Mouse (Mus musculus) thymus, postnatal 10 days (tissue): ENCODE measurements around the gene Slc34a2.

Experiments
- DNase-seq, 2 experiments: peaks; one replicate each; pipeline ENCODE4 v3.0.0; 2021; ENCODE audit warnings: low spot score in 2 of 2

Gene Slc34a2

DNA sequence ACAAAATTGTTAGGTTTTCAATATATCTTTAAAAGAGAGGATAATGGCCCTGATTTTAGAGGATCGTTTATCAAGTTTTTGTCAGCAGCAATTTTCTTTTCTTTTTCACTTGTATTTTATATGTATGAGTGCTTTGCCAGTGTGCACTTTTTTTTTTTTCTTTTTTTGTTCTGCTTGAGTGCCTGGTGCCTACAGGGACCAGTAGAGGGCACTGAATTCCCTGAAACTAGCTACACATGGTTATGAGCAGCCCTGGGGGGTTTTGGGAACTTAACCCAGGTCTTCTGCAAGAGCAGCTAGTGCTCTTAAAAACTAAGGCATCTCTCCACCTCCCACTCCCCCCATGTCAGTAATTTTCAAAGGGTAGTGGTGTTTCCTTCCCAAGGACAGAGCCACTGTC, 70.8 kb downstream of the Slc34a2 start:
- DNase-seq: no peak

DNA sequence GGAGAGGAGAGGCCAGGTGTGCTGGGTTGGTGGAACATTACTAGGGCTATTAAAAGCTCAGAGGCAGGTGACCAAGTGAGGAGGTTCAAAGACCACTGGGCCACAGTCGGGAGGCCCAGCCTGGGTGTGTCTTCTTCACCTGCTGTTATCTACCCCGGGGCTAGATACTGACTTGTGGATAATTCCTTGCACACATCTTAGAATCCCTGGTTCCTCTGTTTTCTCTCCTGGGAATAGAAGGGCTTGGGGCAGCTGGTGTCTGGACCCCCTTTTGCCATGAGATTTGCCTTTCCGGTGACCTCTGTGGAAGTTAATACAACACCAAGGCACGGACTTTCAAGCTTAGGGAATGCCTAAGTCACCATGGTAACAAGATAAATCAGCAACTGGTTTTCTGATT, 72.3 kb downstream of the Slc34a2 start:
- no peak for DNase-seq

DNA sequence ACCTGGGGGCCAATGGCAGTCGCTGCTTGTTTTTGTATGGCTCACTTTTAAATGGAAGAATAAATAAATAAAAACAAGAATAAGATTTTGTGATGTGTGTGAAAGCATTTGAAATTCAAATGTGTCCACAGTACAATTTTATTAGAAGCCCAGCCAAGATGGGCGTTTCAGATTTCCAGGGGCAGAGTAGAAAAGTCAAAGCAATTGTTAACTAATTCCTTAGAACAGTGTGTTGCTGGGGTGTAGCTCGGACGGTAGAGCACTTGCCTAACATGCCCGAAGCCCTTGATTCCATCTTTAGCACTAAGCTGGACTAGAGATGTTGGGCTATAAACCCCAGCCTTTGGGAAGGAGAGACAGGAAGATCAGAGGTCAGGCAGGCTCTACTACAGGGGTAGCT, 73.2 kb downstream of the Slc34a2 start:
- DNase-seq: no peak

- DNase-seq: no peak
Measured at GRCm38 (mm10) chr5:53112942-53113341, 75.1 kb downstream of the Slc34a2 start.

DNA sequence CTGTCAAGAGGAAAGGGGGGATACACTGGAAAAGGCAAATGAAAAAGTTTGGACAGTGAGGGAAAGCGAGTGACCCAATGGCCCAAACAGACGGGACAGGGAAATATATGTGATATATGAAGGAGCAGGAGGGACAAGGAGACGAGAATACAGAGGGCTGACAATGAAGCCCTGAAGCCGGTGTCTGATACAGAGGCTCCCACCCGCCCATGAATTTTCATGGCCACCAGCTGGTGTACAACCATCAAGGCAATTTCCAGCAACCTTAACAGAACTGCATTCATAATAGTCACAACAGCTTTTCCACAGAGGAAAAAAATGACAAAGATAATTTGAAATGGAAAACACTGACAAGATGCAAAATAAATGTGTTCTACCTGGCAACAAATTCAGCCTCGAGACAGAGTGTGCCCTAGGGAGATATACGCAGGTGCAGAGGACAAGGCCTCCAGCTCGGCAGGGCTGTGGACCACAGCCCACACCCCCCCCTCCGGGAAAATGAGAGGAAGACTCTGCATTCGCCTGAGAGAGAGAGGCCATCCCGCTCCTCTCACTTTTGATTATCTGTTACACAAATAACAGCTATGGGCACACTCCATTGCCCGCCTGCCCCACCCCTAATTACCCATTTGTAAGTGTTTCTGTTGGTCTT, 76.9 kb downstream of the Slc34a2 start:
- DNase-seq: no peak

DNA sequence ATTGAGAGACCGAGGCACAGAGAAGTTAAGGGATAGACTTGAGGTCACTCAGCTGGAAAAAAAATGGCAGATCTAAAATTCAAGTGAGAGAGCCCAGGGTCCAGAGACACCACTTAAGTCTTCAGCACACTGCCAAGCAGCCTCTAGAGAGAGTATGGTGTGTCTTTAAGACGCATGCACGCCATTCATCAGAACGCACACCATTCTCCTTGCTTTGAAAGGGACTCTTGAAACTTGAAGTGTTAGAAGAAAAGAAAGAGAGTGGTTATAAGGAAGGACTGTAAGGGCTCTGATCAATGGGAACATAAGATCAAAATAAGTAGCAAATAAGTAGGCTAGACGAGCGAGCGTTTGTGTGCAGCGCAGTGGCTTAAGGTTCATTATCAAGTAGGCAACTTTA, 80.3 kb downstream of the Slc34a2 start:
- no peak for DNase-seq

GRCm38 (mm10) chr5:53119689-53120088, 81.8 kb downstream of the Slc34a2 start:
- DNase-seq: no peak
